Mouse (Mus musculus) lung, adult 2 months (tissue): Measurements from ENCODE around the gene Gucy2d. TPM values are rescaled to one million over a fixed set of nuclear protein-coding genes. Genes with fewer than 3 reads are reported as not detected.

Experiments
- DNase-seq: peaks from one replicate; pipeline ENCODE4 v3.0.0; 2022
- H3K4me1 ChIP-seq: fragments of 200-500 bp; 2 replicates; pipeline ENCODE4 v1.6.1; 2011; ENCODE audit warnings: low read length; ENCODE audit not compliant: control insufficient read depth, insufficient read depth
- H3K4me3 ChIP-seq: fragments of 200-500 bp; replicated peaks from 2 replicates; pipeline ENCODE3; 2011; ENCODE audit warnings: low read depth, mild to moderate bottlenecking, control low read depth, low read length; ENCODE audit errors: extremely low read depth
- CTCF ChIP-seq: fragments of 200-500 bp; IDR thresholded peaks from 2 replicates; pipeline ENCODE4 v1.5.1; 2011; ENCODE audit warnings: mild to moderate bottlenecking, low read length, control low read depth; ENCODE audit not compliant: insufficient read depth
- POLR2A ChIP-seq: fragments of 200-500 bp; IDR thresholded peaks from 2 replicates; pipeline ENCODE4 v1.6.1; 2011; ENCODE audit warnings: low read depth, mild to moderate bottlenecking, control low read depth, low read length, borderline replicate concordance; ENCODE audit errors: extremely low read depth
- WGBS: fragments of 180-500 bp; shearing (Covaris S2); methylation state at CpG from one replicate; pipeline ENCODE4 v1.1.7; 2018; 5-methylcytosine and 5-hydroxymethylcytosine counted together
- polyA plus RNA-seq: library from polyadenylated mRNA; depleted of rRNA; stranded (reverse); fragments of >200 nt; gene quantifications from 2 replicates; pipeline ENCODE4 v1.2.3, GENCODE M21; 2012

The Gucy2d gene
- polyA plus RNA-seq, 1 experiment = 0.04 TPM

DNA sequence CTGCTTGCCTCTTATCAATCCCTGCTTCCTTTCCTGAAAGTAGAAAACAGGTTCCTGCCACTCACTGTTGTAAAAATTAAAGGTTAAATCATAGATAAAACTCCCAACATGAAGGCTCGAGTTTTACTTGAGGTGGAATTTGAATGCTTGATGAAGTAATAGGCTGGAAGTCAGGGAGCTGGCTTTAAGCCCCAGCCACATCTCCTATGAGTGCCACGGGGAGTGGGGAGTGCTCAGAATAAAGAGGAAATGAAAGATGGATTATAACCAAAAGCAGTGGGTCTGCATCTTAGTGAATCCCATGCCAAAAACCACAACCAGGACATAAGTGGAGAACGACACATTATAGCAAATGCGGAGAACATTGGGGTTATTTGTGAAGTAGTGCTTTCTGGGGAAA is 24.2 kb upstream of the Gucy2d start:
- TF ChIP-seq POLR2A = no peak
- TF ChIP-seq CTCF = no peak
- no peaks in the 10 kb centered on the region for H3K4me1 ChIP-seq
- no peak for DNase-seq
- 51% methylated on average over 4 of the region's 4 CpGs for WGBS
- no peak overlapping the region for H3K4me3 ChIP-seq

DNA sequence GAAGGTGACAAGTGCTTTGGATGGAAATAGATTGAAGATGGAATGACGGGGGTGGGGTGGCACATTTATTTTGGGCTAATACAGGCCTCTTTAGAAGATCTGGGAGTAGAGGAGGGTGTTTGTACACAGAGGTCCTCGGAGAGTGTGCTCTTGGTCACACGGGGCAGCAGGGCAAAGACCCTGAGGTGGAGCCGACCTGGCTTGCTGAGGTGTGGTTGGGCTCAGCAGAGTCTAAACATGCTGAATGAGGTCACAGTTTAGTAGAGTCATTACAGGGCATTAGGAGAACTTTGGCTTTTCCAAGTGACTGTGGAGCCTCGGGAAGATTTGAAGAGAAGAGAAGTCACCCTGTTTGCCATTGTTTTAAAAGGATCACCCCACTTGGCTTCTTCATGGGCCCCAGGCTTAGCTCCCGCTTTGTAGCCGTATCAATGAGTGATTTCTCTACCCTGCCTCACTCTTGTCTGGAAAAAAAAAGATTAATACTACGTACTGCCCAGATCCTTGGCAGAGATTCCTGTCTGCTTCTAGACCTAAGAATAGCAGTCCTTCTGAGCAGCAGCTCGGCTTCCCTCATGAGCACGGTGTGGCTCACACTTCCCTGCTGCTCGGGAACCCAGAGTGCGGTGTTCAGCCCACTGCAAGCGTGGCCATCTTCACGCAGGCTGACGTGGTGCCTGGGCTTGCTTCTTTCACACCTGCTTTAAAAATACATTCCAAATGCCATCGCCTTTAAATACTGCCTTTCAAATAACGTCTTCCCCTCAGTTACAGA is 22.0 kb upstream of the Gucy2d start:
- 54% methylated on average over 17 of the region's 17 CpGs for WGBS
- no peak for TF ChIP-seq POLR2A
- TF ChIP-seq CTCF = no peak
- no peak for DNase-seq
- no peak overlapping the region for H3K4me3 ChIP-seq
- no peaks in the 10 kb centered on the region for H3K4me1 ChIP-seq

DNA sequence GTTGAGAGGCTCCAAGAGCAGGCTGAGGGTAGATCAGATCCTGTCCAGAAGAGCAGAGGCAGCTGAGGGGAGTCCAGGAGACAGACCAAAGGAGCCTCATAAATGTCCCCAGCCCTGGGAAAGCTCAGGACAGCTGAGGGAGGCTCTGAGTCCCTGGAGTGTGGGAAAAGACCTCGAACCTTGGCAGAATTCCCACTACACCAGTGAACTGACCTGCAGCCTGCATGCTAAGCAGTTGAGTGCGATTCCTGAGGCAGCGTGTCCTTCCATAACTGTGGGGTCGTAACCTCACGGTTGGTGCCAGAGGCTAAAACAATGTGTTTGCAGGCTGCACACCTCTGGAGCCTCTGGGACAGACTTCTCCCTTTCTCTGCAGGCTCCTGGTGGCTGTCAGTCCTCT is 20.9 kb upstream of the Gucy2d start:
- TF ChIP-seq CTCF = no peak
- no peak for TF ChIP-seq POLR2A
- WGBS = 52% methylated on average over 5 of the region's 5 CpGs
- no peak overlapping the region for H3K4me3 ChIP-seq
- no peaks in the 10 kb centered on the region for H3K4me1 ChIP-seq
- no peak for DNase-seq

DNA sequence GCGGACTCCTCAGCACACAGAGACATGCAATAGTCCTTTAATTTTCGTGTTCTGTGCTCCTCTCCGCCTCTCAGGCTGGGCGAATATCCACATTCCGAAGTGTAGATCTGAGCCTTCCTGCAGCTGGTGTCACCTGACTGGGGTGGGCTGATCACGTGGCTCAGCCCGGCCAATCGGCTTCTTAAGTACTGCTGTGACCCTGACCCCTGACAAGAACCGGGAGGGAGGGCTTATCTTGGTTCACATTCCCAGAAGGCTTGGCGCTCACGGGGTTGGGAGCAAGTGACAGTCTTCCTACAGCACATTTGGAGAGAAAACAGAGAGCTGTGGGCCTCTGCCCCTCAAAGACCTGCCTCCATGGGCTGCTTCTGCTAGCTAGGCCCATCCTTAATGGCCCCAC is 16.7 kb upstream of the Gucy2d start:
- WGBS = 78% methylated on average over 11 of the region's 11 CpGs
- no peak overlapping the region for H3K4me3 ChIP-seq
- H3K4me1 ChIP-seq = no peaks in the 10 kb centered on the region
- TF ChIP-seq CTCF (no peak), POLR2A (no peak)
- no peak for DNase-seq

DNA sequence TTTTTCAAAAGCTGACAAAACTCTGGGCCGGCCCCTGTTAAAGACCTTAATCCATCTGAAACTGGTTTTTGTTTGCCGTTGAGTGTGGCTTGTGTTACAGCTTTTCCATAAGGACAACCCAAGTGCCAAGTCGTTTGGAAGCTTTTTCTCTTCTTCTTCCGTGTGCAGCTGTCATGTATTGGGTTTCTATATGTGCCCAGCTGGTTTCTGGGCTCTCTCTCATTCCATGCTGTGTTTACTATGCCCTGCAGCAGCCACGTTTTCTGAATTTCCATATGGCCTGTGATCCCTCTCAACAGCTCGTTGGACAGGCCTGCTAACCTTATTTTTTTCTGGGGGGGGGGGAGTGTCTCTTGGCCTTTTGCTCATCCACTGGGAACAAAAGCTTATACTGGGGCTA is 15.8 kb upstream of the Gucy2d start:
- TF ChIP-seq CTCF (no peak), POLR2A (no peak)
- no peak for DNase-seq
- 60% methylated on average over 6 of the region's 6 CpGs for WGBS
- no peaks in the 10 kb centered on the region for H3K4me1 ChIP-seq
- no peak overlapping the region for H3K4me3 ChIP-seq

DNA sequence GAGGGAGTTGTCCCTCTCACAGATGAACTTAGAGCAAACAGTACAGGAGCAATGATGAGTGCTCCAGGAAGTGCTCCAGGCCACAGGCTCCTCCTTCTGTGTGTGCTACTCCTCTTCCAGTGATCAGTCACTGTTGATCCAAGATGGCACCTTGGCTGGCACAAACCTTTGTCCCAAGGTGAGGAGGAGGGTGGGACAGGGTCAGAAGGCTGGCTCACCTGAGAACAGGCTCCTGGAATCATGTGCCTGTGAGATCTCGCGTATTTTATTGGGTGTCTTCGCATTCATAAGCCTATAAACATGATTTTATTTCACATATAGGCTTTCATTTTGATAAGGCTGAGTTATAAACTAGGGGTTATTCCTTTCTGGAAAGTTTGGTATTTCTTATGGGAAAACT is 14.7 kb upstream of the Gucy2d start:
- no peak for TF ChIP-seq CTCF
- no peak for TF ChIP-seq POLR2A
- WGBS = 93% methylated on average over 3 of the region's 3 CpGs

DNA sequence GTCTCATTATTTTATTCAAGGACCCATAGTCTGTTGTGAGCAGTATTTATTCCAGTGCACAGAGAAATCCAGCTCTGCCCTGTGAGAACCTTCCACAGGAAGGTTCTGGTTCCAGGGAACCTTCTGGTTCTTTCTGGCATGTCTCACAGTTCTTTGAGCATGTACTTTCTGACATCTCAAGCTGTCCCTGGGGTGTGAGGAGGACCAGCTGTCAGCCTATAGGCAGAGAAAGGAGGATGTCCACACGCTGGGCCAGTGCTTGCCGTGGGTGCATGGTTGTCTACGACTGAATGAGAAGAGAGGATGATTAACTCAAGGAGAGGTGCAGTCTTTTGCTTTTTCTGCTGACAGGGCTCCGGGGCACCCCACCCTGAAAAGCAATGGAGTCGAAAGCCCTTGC is 13.6 kb upstream of the Gucy2d start:
- Histone ChIP-seq H3K4me1 (no peaks in the 10 kb centered on the region), H3K4me3 (no peak overlapping the region)

More for the DNA sequence above, 14.7 kb upstream of the Gucy2d start:
- Histone ChIP-seq H3K4me3 (no peak overlapping the region), H3K4me1 (no peaks in the 10 kb centered on the region)
- DNase-seq = no peak

DNA sequence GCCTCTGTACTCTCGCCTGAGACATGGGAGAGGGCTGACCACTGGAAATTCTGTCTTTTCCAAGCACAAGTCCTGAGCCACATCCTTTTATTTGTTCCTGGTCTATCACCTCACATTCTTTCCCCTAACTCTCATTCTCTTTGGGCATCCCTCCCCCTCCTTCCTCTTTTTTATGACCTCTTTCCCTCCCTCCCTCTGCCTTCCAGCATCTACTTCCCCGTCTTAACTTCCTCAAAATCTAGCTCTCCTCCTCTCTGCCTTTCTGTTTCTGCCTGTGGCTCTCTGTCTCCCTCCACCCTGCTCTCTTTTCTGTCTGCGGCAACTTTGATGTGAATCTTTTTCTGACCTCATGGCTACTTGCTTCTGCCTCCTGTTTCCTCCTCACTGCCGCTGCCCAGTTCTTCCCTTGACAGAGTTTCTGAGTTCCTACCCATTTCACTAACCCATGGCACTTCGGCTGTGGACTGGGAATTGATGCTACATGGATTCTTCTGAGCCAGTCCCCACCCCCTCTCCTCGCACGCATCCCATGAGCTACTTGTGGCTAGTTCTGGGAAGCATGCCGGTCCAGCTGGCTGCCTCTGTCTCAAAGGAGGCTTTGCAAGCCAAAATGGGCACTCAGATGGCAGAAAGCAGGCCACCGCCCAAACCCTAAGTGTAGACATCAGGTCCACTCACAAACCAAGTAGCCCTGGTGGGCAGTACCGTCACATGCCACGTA is 12.9 kb upstream of the Gucy2d start:
- Histone ChIP-seq H3K4me3 (no peak overlapping the region), H3K4me1 (no peaks in the 10 kb centered on the region)
- TF ChIP-seq POLR2A (no peak), CTCF (no peak)
- WGBS = 64% methylated on average over 11 of the region's 11 CpGs
- DNase-seq = no peak

More for the DNA sequence above, 13.6 kb upstream of the Gucy2d start:
- no peak for DNase-seq
- 76% methylated on average over 5 of the region's 5 CpGs for WGBS
- no peak for TF ChIP-seq POLR2A
- no peak for TF ChIP-seq CTCF

DNA sequence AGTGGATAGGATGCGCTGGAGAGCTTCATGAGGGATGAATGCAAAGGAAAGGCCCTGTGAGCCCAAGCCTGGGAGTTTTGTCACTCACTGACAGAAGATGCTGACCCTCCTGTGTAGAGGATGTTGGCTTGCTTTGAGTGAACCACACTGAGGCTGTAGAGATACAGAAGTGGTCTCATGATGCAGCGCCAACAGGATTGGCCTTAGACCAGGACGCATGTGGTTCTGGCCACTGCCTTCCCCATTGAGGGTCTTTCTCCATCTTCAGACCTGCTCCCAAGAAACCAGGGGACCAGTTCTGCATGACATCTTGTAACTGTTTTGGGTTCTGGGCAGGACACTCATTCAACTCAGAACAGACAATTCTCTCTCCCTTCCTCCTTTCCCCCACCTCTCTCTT is 10.6 kb upstream of the Gucy2d start:
- no peaks in the 10 kb centered on the region for H3K4me1 ChIP-seq
- TF ChIP-seq POLR2A (no peak), CTCF (no peak)
- 95% methylated on average over 3 of the region's 3 CpGs for WGBS
- DNase-seq = no peak
- no peak overlapping the region for H3K4me3 ChIP-seq

DNA sequence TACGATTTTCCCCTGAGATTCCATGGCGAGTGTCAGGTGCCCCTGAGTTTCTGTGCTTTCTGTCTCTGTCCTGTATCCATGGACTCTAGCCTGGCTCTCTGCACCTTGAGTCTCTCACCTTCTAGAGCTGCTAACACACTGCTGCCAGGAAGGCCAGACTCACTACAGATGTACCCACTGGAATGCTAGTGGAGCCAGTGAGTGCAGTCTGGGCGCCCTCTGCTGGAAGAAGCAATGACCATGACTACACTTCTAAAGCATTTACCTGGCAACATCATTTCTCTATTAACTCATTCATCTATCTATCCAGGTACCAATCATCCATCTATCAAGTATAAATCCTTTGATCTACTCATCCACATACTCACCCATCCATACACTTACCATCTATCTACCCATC is 9.4 kb upstream of the Gucy2d start:
- WGBS = 52% methylated on average over 3 of the region's 3 CpGs
- TF ChIP-seq CTCF = peak; percentile 88
- TF ChIP-seq POLR2A = no peak
- peak; percentile 59 for DNase-seq
- Histone ChIP-seq H3K4me3 (no peak overlapping the region), H3K4me1 (no peaks in the 10 kb centered on the region)
